Mouse (Mus musculus): Measurements from ENCODE around the gene Ano10. TPM values are rescaled to one million over a fixed set of nuclear protein-coding genes. Genes with fewer than 3 reads are reported as not detected.

Ano10 gene
- polyA plus RNA-seq, 1 experiment from 2014 or later = 55.4 TPM

DNA sequence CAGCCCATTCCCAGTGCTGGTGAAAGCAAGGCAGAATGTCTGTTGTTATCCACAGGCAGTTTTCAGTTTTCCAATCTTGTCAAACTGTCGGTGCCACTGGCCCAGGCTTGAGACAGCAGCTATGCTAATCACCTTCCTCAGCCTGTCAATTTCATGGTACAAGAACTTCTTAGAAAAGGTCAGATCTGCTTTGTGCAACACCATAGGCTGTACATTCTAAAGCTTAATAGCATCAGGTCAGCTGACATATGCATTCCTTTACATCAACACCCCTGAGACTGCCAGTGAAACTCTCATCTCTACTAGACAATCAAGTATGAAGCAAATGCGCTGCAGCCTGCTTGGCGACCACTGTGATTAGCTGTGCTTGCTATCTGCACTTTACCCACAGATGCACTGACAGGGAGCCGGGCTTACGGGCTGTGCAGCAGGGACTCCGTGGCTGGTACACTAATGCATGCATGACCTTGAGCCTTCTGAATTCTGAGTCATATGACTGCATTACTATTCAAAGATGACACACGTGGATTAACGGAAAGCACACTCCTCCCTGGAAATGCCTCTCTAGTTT, 53.5 kb downstream of the Ano10 start:
- DNase-seq (ENCODE audit: low spot score) (no peak), ATAC-seq (ENCODE audit: insufficient read depth, low FRiP score, low TSS enrichment) (no peak)
- H3K36me3 ChIP-seq (ENCODE audit: control insufficient read depth, insufficient read depth, low read length) = no peaks in the 10 kb centered on the region
- H3K27ac ChIP-seq (ENCODE audit: low read depth, low read length) = no peak overlapping the region
- H3K9ac ChIP-seq (ENCODE audit: low read length) = no peak overlapping the region
- H3K9me3 ChIP-seq (ENCODE audit: control insufficient read depth, low read length) = no peaks in the 10 kb centered on the region
- no peaks in the 10 kb centered on the region for H3K27me3 ChIP-seq (ENCODE audit: control insufficient read depth, insufficient read depth, low read length)
- H3K4me3 ChIP-seq (ENCODE audit: low read depth, low read length) = no peak overlapping the region
- WGBS = 65% methylated on average over 8 of the region's 8 CpGs
- no peak overlapping the region for H3K4me2 ChIP-seq (ENCODE audit: low read depth)
- no peaks in the 10 kb centered on the region for H3K4me1 ChIP-seq (ENCODE audit: control insufficient read depth, insufficient read depth, low read length)

DNA sequence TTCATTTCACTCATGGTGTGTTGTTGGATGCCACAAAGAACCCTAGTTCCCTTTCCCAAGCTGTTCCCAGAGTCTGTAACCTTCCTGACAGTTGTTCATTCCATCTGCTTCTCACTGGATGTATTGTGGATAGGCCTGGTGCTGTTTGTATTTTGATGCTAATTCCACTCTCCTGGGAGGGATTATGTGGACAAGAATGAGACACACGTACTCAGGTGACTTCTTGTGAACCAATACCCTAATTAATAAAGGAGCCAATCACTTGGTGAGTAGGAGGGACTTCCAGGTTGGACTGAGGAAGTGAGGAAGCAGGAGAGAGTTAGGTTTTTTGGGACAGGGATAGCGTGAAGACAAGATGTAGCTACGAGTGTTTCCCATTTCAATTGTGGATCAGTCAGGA, 59.5 kb downstream of the Ano10 start:
- Histone ChIP-seq H3K27ac (ENCODE audit: low read depth, low read length) (no peak overlapping the region), H3K9me3 (ENCODE audit: control insufficient read depth, low read length) (no peaks in the 10 kb centered on the region), H3K4me2 (ENCODE audit: low read depth) (no peak overlapping the region), H3K9ac (ENCODE audit: low read length) (no peak overlapping the region), H3K36me3 (ENCODE audit: control insufficient read depth, insufficient read depth, low read length) (no peaks in the 10 kb centered on the region), H3K4me1 (ENCODE audit: control insufficient read depth, insufficient read depth, low read length) (no peaks in the 10 kb centered on the region), H3K27me3 (ENCODE audit: control insufficient read depth, insufficient read depth, low read length) (no peaks in the 10 kb centered on the region), H3K4me3 (ENCODE audit: low read depth, low read length) (no peak overlapping the region)
- ATAC-seq (ENCODE audit: insufficient read depth, low FRiP score, low TSS enrichment) = no peak
- WGBS = 80% methylated on average over 3 of the region's 3 CpGs
- DNase-seq (ENCODE audit: low spot score) = no peak

DNA sequence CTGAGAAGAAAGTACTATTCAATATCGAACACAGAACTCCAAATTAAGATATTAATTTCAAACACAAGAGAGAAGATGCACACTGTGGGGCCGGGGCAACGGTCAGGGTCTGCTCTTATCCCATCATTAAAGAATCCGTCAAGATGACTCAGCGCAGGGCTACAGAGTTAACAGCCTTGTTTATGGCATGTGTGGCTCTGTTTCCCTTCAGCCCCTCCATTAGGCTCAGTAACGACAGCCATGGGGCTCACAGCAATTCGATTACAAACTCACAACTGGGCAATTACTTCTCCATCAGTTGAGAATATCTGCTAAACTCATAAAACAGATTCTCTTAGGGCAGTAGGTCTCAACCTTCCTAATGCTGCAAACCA, 60.3 kb downstream of the Ano10 start:
- no peak overlapping the region for H3K4me3 ChIP-seq (ENCODE audit: low read depth, low read length)
- no peaks in the 10 kb centered on the region for H3K27me3 ChIP-seq (ENCODE audit: control insufficient read depth, insufficient read depth, low read length)
- 51% methylated on average over 7 of the region's 7 CpGs for whole genome bisulfite sequencing
- H3K36me3 ChIP-seq (ENCODE audit: control insufficient read depth, insufficient read depth, low read length) = no peaks in the 10 kb centered on the region
- no peak overlapping the region for H3K4me2 ChIP-seq (ENCODE audit: low read depth)
- no peaks in the 10 kb centered on the region for H3K4me1 ChIP-seq (ENCODE audit: control insufficient read depth, insufficient read depth, low read length)
- H3K9me3 ChIP-seq (ENCODE audit: control insufficient read depth, low read length) = no peaks in the 10 kb centered on the region
- no peak overlapping the region for H3K27ac ChIP-seq (ENCODE audit: low read depth, low read length)
- ATAC-seq (ENCODE audit: insufficient read depth, low FRiP score, low TSS enrichment) = no peak
- no peak overlapping the region for H3K9ac ChIP-seq (ENCODE audit: low read length)
- no peak for DNase-seq (ENCODE audit: low spot score)

DNA sequence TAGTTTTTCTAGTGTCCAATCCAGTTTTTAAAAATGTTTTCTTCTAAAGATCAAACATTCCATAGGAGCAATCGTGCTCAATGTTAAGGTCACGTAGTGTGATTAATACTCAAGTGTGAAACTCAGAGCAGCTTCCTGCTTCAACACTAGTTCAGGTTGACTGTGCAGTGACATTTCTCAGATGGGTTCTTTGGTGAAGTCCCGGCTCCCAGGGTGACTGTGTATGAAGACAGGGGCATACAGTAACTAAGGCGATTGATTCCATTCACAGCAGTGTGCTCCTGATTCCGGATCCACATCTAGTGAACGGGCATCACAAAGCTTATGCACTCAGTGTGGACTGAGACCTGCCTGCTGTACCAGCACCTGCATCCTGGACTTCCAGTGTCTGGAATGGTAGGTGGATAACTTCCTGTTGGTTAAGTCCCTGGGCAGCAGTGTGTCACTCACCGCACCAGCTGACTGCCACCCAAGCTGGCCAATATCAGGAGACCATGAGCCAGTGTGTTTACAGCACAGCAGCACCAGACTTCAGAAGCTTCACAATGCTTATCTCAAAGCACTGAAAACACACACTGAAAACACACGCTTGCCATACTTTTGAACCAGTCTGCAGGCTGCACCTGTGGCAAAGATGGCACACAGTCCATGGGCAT, 60.8 kb downstream of the Ano10 start:
- no peaks in the 10 kb centered on the region for H3K27me3 ChIP-seq (ENCODE audit: control insufficient read depth, insufficient read depth, low read length)
- H3K4me3 ChIP-seq (ENCODE audit: low read depth, low read length) = no peak overlapping the region
- ATAC-seq (ENCODE audit: insufficient read depth, low FRiP score, low TSS enrichment) = no peak
- H3K27ac ChIP-seq (ENCODE audit: low read depth, low read length) = no peak overlapping the region
- H3K4me1 ChIP-seq (ENCODE audit: control insufficient read depth, insufficient read depth, low read length) = no peaks in the 10 kb centered on the region
- whole genome bisulfite sequencing = 89% methylated on average over 8 of the region's 8 CpGs
- H3K9ac ChIP-seq (ENCODE audit: low read length) = no peak overlapping the region
- no peaks in the 10 kb centered on the region for H3K36me3 ChIP-seq (ENCODE audit: control insufficient read depth, insufficient read depth, low read length)
- no peaks in the 10 kb centered on the region for H3K9me3 ChIP-seq (ENCODE audit: control insufficient read depth, low read length)
- DNase-seq (ENCODE audit: low spot score) = no peak
- no peak overlapping the region for H3K4me2 ChIP-seq (ENCODE audit: low read depth)

DNA sequence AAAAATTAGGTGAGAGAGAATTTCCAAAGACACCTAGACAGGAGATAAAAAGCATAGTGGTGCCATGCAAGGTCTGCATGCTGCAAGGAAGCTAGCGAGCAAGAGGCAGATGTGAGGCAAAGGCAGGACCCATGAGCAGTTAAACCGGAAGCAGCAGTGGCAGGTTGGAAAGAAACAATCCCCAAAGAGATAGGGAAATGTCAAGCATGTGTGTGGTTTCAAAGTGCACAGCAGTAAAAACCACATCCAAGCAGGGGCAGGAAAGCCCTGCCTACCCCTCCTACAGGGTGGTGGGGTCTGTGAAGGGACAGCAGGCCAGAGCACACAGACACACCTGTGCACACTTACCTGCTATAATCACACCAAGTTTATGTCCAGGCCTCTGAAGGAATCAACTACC, 61.3 kb downstream of the Ano10 start:
- Histone ChIP-seq H3K36me3 (ENCODE audit: control insufficient read depth, insufficient read depth, low read length) (no peaks in the 10 kb centered on the region), H3K4me2 (ENCODE audit: low read depth) (no peak overlapping the region), H3K27me3 (ENCODE audit: control insufficient read depth, insufficient read depth, low read length) (no peaks in the 10 kb centered on the region), H3K9ac (ENCODE audit: low read length) (no peak overlapping the region), H3K4me3 (ENCODE audit: low read depth, low read length) (no peak overlapping the region), H3K9me3 (ENCODE audit: control insufficient read depth, low read length) (no peaks in the 10 kb centered on the region), H3K27ac (ENCODE audit: low read depth, low read length) (no peak overlapping the region), H3K4me1 (ENCODE audit: control insufficient read depth, insufficient read depth, low read length) (no peaks in the 10 kb centered on the region)
- DNase-seq (ENCODE audit: low spot score) (no peak), ATAC-seq (ENCODE audit: insufficient read depth, low FRiP score, low TSS enrichment) (no peak)
- 87% methylated on average over 2 of the region's 2 CpGs for WGBS

DNA sequence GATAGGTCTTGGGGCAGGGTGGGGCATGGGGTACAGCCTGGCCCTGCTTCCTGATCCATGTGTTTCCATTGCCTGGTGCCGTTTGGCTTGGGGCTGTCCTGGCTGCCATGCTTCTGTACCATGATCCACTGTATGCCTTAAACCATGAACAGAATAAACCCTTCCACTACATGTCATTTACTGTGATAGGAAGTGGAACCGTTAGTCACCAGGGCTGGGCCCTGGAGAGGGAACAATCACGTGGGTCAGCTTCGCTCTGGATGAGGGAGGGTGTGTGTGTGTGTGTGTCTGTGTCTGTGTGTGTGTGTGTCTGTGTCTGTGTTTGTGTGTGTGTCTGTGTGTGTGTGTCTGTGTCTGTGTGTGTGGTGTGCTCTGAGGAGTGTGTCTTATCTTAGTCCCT, 63.5 kb downstream of the Ano10 start:
- H3K9ac ChIP-seq (ENCODE audit: low read length) = no peak overlapping the region
- no peak overlapping the region for H3K4me3 ChIP-seq (ENCODE audit: low read depth, low read length)
- H3K36me3 ChIP-seq (ENCODE audit: control insufficient read depth, insufficient read depth, low read length) = no peaks in the 10 kb centered on the region
- no peak for DNase-seq (ENCODE audit: low spot score)
- H3K4me1 ChIP-seq (ENCODE audit: control insufficient read depth, insufficient read depth, low read length) = no peaks in the 10 kb centered on the region
- H3K27ac ChIP-seq (ENCODE audit: low read depth, low read length) = no peak overlapping the region
- no peak for ATAC-seq (ENCODE audit: insufficient read depth, low FRiP score, low TSS enrichment)
- H3K27me3 ChIP-seq (ENCODE audit: control insufficient read depth, insufficient read depth, low read length) = no peaks in the 10 kb centered on the region
- WGBS = 86% methylated on average over 4 of the region's 4 CpGs
- H3K4me2 ChIP-seq (ENCODE audit: low read depth) = no peak overlapping the region
- H3K9me3 ChIP-seq (ENCODE audit: control insufficient read depth, low read length) = no peaks in the 10 kb centered on the region

DNA sequence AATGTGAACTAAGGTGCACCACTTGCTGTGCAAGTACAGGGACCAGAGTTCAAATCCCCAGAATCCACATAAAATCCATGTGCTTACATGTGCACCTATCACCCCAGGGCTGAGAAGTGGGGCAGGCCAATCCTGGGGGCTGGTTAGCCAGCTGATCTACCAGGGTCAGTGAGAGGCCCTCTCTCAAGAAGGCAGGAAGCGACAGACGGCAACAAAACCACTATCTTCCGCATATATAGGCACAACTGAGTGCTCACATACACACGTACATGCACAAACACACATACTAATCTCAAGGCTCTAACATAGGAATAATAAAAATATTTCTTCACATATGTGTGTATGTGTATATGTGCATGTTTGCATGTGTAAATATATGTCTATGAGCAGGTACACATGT, 67.8 kb downstream of the Ano10 start:
- H3K4me2 ChIP-seq (ENCODE audit: low read depth) = no peak overlapping the region
- H3K27ac ChIP-seq (ENCODE audit: low read depth, low read length) = no peak overlapping the region
- DNase-seq (ENCODE audit: low spot score) = no peak
- H3K9me3 ChIP-seq (ENCODE audit: control insufficient read depth, low read length) = no peaks in the 10 kb centered on the region
- H3K36me3 ChIP-seq (ENCODE audit: control insufficient read depth, insufficient read depth, low read length) = no peaks in the 10 kb centered on the region
- H3K27me3 ChIP-seq (ENCODE audit: control insufficient read depth, insufficient read depth, low read length) = no peaks in the 10 kb centered on the region
- ATAC-seq (ENCODE audit: insufficient read depth, low FRiP score, low TSS enrichment) = no peak
- H3K9ac ChIP-seq (ENCODE audit: low read length) = no peak overlapping the region
- H3K4me3 ChIP-seq (ENCODE audit: low read depth, low read length) = no peak overlapping the region
- H3K4me1 ChIP-seq (ENCODE audit: control insufficient read depth, insufficient read depth, low read length) = peaks cover 7% of the 10 kb centered on the region
- WGBS = 88% methylated on average over 4 of the region's 4 CpGs

DNA sequence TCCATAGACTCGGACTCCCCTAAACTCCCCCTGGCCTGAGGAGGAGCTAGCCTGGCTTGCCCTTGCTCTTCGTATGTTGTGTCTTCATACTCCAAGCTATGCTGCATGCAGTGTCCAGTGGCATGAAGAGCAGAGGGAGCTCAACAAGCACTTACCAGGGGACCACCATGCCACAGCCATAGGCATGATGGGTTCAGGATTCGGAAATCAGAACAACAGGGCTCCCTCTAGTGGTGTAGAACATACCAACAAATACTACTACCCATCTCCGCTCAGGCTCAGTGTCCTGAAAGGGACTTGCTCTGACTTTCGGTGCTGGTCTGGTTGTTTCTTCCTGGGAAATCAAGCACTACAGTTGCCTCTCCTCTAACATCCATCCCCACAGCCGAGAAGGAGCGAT, 68.9 kb downstream of the Ano10 start:
- H3K4me2 ChIP-seq (ENCODE audit: low read depth) = no peak overlapping the region
- H3K27ac ChIP-seq (ENCODE audit: low read depth, low read length) = no peak overlapping the region
- no peaks in the 10 kb centered on the region for H3K9me3 ChIP-seq (ENCODE audit: control insufficient read depth, low read length)
- ATAC-seq (ENCODE audit: insufficient read depth, low FRiP score, low TSS enrichment) (no peak), DNase-seq (ENCODE audit: low spot score) (no peak)
- no peaks in the 10 kb centered on the region for H3K27me3 ChIP-seq (ENCODE audit: control insufficient read depth, insufficient read depth, low read length)
- no peak overlapping the region for H3K4me3 ChIP-seq (ENCODE audit: low read depth, low read length)
- no peaks in the 10 kb centered on the region for H3K36me3 ChIP-seq (ENCODE audit: control insufficient read depth, insufficient read depth, low read length)
- 44% methylated on average over 7 of the region's 7 CpGs for WGBS
- peaks cover 7% of the 10 kb centered on the region for H3K4me1 ChIP-seq (ENCODE audit: control insufficient read depth, insufficient read depth, low read length)
- no peak overlapping the region for H3K9ac ChIP-seq (ENCODE audit: low read length)

DNA sequence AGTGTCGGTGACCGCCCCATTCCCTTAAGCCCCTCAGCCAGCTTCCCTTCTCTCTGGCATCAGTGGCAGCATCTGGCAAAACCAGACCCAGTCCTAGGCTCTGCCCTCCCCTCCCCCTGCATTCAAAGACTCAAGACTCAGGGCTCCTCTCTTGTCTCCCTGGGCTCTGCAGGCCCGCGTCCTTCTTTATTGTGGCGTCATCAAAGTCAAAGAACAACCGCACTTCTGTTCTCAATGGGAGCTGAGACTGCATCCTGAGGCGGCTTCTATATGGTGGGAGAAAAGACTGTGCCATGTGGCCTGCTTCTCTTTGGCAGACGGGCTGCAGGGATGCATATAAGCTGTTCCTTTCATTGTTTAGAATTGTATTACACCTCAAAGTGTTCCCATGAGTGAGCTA, 71.2 kb downstream of the Ano10 start:
- Histone ChIP-seq H3K9me3 (ENCODE audit: control insufficient read depth, low read length) (no peaks in the 10 kb centered on the region), H3K4me2 (ENCODE audit: low read depth) (no peak overlapping the region), H3K4me1 (ENCODE audit: control insufficient read depth, insufficient read depth, low read length) (peaks cover 7% of the 10 kb centered on the region), H3K9ac (ENCODE audit: low read length) (peak overlapping the region; percentile 15; the same call in 1 of the 2 replicates), H3K27ac (ENCODE audit: low read depth, low read length) (no peak overlapping the region), H3K27me3 (ENCODE audit: control insufficient read depth, insufficient read depth, low read length) (no peaks in the 10 kb centered on the region), H3K4me3 (ENCODE audit: low read depth, low read length) (no peak overlapping the region), H3K36me3 (ENCODE audit: control insufficient read depth, insufficient read depth, low read length) (no peaks in the 10 kb centered on the region)
- WGBS = 27% methylated on average over 8 of the region's 8 CpGs
- peak; percentile 29 for DNase-seq (ENCODE audit: low spot score)
- 0 out of 2 replicates have a peak, but pooled peaks have one; percentile 23 for ATAC-seq (ENCODE audit: insufficient read depth, low FRiP score, low TSS enrichment)

All from neural tube, embryonic 11.5 days (tissue).